14 mouse cellular contexts compared by ENCODE assay signal in genomic region chr13:54180461-54180860, GRCm38 (mm10). TPM values are rescaled to one million over a fixed set of nuclear protein-coding genes. Genes with fewer than 3 reads are reported as not detected.
A peak's percentile ranks its signal among the peaks of the same experiment; 100 is the strongest.
DNase-seq lines count a peak whose midpoint lies in the region; ATAC-seq and TF ChIP-seq lines count a peak whose summit lies in the region.
"Had no signal": no experiment of that assay in that cellular context is flagged by ENCODE, and none has a peak within 500 bp of the region (broad histone marks: within the 10 kb centered on the region; RNA-seq: fewer than 3 reads in every experiment).

No protein-coding gene starts in this region.

- H3K4me2 ChIP-seq in lung, embryonic 14.5 days: no peak overlapping the region
- H3K4me2 ChIP-seq in stomach, postnatal 0 days (replicated peaks; ENCODE audit: low read depth): no peak overlapping the region
- H3K4me2 ChIP-seq in forebrain, embryonic 14.5 days (ENCODE audit: low read length): no peak overlapping the region
- H3K4me2 ChIP-seq: hindbrain, embryonic 13.5 days; liver, embryonic 13.5 days had no signal

- no peaks in the 10 kb centered on the region for H3K9me3 ChIP-seq in lung, embryonic 14.5 days (ENCODE audit: low read depth, low read length)
- no peaks in the 10 kb centered on the region for H3K9me3 ChIP-seq in stomach, postnatal 0 days (ENCODE audit: control insufficient read depth, low read length)
- H3K9me3 ChIP-seq in forebrain, embryonic 14.5 days (replicated peaks; ENCODE audit: control insufficient read depth, low read length): no peaks in the 10 kb centered on the region
- H3K9me3 ChIP-seq: hindbrain, embryonic 13.5 days; liver, embryonic 13.5 days had no signal

- H3K36me3 ChIP-seq in lung, embryonic 14.5 days (ENCODE audit: insufficient read depth): no peaks in the 10 kb centered on the region
- H3K36me3 ChIP-seq in stomach, postnatal 0 days (ENCODE audit: control insufficient read depth, insufficient read depth, low read length): no peaks in the 10 kb centered on the region
- H3K36me3 ChIP-seq in forebrain, embryonic 14.5 days (ENCODE audit: control insufficient read depth, insufficient read depth, low read length): no peaks in the 10 kb centered on the region
- H3K36me3 ChIP-seq: hindbrain, embryonic 13.5 days; liver, embryonic 13.5 days had no signal

- intact Hi-C loops in heart, postnatal 14 days (cut with DNase I): no loop called here

- TF ChIP-seq CTCF in lung, embryonic 14.5 days (IDR thresholded peaks at IDR 0.05; ENCODE audit: low read depth): no peak
- no peak for TF ChIP-seq CTCF in stomach, postnatal 0 days (IDR thresholded peaks at IDR 0.05; ENCODE audit: low read depth)

- no peak overlapping the region for H3K4me3 ChIP-seq in lung, embryonic 14.5 days (ENCODE audit: low read depth, low read length)
- no peak overlapping the region for H3K4me3 ChIP-seq in stomach, postnatal 0 days (ENCODE audit: low read depth, low read length)
- no peak overlapping the region for H3K4me3 ChIP-seq in forebrain, embryonic 14.5 days (ENCODE audit: low read depth, low read length)
- H3K4me3 ChIP-seq: erythroblast, embryonic 14.5 days; hindbrain, embryonic 13.5 days; liver, embryonic 13.5 days had no signal

- TF ChIP-seq EP300 in stomach, postnatal 0 days (optimal IDR thresholded peaks at IDR 0.05): no peak

- ATAC-seq in lung, embryonic 14.5 days (ENCODE audit: insufficient read depth): no peak
- 0 out of 2 replicates have a peak, but pooled peaks have one; percentile 29 for ATAC-seq in stomach, postnatal 0 days (ENCODE audit: low FRiP score, low TSS enrichment)
- no peak for ATAC-seq in forebrain, embryonic 14.5 days
- ATAC-seq: intestine, postnatal 0 days; Patski had no signal

- 43% methylated on average over 3 of the region's 3 CpGs for WGBS in lung, embryonic 14.5 days
- WGBS in stomach, postnatal 0 days: 33% methylated on average over 3 of the region's 3 CpGs
- WGBS in forebrain, embryonic 14.5 days: 59% methylated on average over 3 of the region's 3 CpGs

- H3K27ac ChIP-seq in lung, embryonic 14.5 days (ENCODE audit: low read depth): no peak overlapping the region
- no peak overlapping the region for H3K27ac ChIP-seq in stomach, postnatal 0 days (replicated peaks)
- H3K27ac ChIP-seq in forebrain, embryonic 14.5 days (ENCODE audit: low read depth, low read length): no peak overlapping the region
- H3K27ac ChIP-seq: hindbrain, embryonic 13.5 days; liver, embryonic 13.5 days had no signal

- peak; percentile 14 for DNase-seq in adrenal gland, adult 2 months
- no peak for DNase-seq in adrenal gland, postnatal 4 days (ENCODE audit: low spot score in 2 of 2)
- DNase-seq in lung, embryonic 14.5 days: peak; percentile 21
- no peak for DNase-seq in lung, postnatal 25 days (ENCODE audit: low spot score)
- DNase-seq in heart, postnatal 14 days: peak; percentile 68 to 69
- no peak for DNase-seq in stomach, postnatal 0 days (ENCODE audit: low spot score)
- DNase-seq in forebrain, embryonic 14.5 days (ENCODE audit: low spot score): no peak
- DNase-seq in layer of hippocampus, postnatal 25 days (ENCODE audit: extremely low spot score in 1 of 2, low spot score in 1 of 2): no peak
- DNase-seq: cerebellum, adult 11 months; liver, embryonic 13.5 days had no signal

- no peaks in the 10 kb centered on the region for H3K4me1 ChIP-seq in lung, embryonic 14.5 days (ENCODE audit: insufficient read depth)
- H3K4me1 ChIP-seq in stomach, postnatal 0 days (replicated peaks; ENCODE audit: control insufficient read depth, insufficient read depth): no peaks in the 10 kb centered on the region
- H3K4me1 ChIP-seq in forebrain, embryonic 14.5 days (ENCODE audit: control insufficient read depth, insufficient read depth, low read length): no peaks in the 10 kb centered on the region
- H3K4me1 ChIP-seq: hindbrain, embryonic 13.5 days; liver, embryonic 13.5 days had no signal

- no peak overlapping the region for H3K9ac ChIP-seq in lung, embryonic 14.5 days
- H3K9ac ChIP-seq in stomach, postnatal 0 days (ENCODE audit: low read length): no peak overlapping the region
- no peak overlapping the region for H3K9ac ChIP-seq in forebrain, embryonic 14.5 days (ENCODE audit: low read length)
- H3K9ac ChIP-seq: hindbrain, embryonic 13.5 days; liver, embryonic 13.5 days had no signal

- no peaks in the 10 kb centered on the region for H3K27me3 ChIP-seq in lung, embryonic 14.5 days (ENCODE audit: insufficient read depth, low read length)
- no peaks in the 10 kb centered on the region for H3K27me3 ChIP-seq in stomach, postnatal 0 days (ENCODE audit: control insufficient read depth, insufficient read depth, low read length)
- H3K27me3 ChIP-seq in forebrain, embryonic 14.5 days (replicated peaks; ENCODE audit: control insufficient read depth, insufficient read depth, low read length): no peaks in the 10 kb centered on the region
- H3K27me3 ChIP-seq: hindbrain, embryonic 13.5 days; liver, embryonic 13.5 days had no signal

RNA-seq across cellular contexts. Expression of gene Hrh2, which starts 11.5 kb away (rescaled TPM):
- under 1 TPM; 0.17 to 0.35 TPM for total RNA-seq in adrenal gland, adult 2 months (2021)
- 0.35 and 0.64 TPM in 2 replicates for polyA plus RNA-seq in adrenal gland, adult 2 months (2012; rRNA removed)
- total RNA-seq in adrenal gland, postnatal 4 days (2021): under 1 TPM; 0.17 to 0.25 TPM
- polyA plus RNA-seq in lung, embryonic 14.5 days (2014; fragmentation: Nextera tagmentation; extraction: Ambion mirVana): 0.15 TPM in 1 of 2 replicates, not detected in the other
- total RNA-seq in heart, postnatal 14 days (2021): under 1 TPM; 0.07 to 0.10 TPM
- 2.6 and 3.6 TPM in 2 replicates for polyA plus RNA-seq in stomach, postnatal 0 days (2015; fragmentation: Nextera tagmentation; extraction: Ambion mirVana)
- 0.42 and 0.48 TPM in 2 replicates for polyA plus RNA-seq in forebrain, embryonic 14.5 days (2014; fragmentation: Nextera tagmentation; extraction: Ambion mirVana)
- total RNA-seq in layer of hippocampus, postnatal 25 days (2021): 1 to 10 TPM; 5.6 to 6.9 TPM
- polyA plus RNA-seq: erythroblast, embryonic 14.5 days; Patski had no signal

Comparison
In these comparisons a context has a peak if more than half of its experiments do, and no peak if none do; other contexts are left out.
1. DNase-seq: peak in adrenal gland, adult 2 months (single experiment), lung, embryonic 14.5 days (single experiment) and heart, postnatal 14 days (2 of 2); none in adrenal gland, postnatal 4 days (0 of 2), lung, postnatal 25 days (single experiment), stomach, postnatal 0 days (single experiment), forebrain, embryonic 14.5 days (single experiment) and layer of hippocampus, postnatal 25 days (0 of 2).
2. RNA of gene Hrh2, which starts 11.5 kb away (total RNA-seq): 5.6 to 6.9 TPM in layer of hippocampus, postnatal 25 days; 0.17 to 0.35 TPM in adrenal gland, adult 2 months, 0.17 to 0.25 TPM in adrenal gland, postnatal 4 days and 0.07 to 0.10 TPM in heart, postnatal 14 days; every median in the first group is over 4 times any median in the second.